Mouse (Mus musculus): ENCODE measurements around the gene Spdef.

Gene Spdef

DNA sequence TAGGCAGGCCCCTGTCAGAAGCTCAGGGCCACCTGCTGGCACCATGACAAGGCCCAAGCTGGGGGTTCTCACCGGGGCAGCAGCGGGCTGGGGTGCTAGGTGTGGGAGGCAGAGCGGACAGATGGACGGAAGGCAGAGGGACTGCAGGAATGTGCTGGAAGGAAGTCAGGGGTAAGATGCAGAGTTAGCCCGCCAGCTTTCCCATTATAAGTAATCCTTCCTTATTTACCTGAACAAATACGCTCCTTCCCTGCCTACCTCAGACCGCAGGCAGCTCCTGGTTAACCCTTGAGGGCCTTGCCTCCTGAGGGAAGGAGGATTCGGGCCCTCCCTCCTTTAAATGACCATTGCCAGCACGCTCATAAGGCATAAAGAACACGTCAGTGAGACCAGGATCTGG, at the start of gene Spdef:
Gene Spdef (minus strand): TSS at position 186 of the 400 bp plus-strand sequence.
- ChIA-PET CTCF (interaction anchor here (0.7 to 1.5 kb wide), 6 partner anchors 9 to 642 kb away, joined by 3 to 5 read pairs (median 4); no protein-coding TSS in a partner anchor), POLR2A (interaction anchor here in 3 of 4 experiments (0.7 to 2.1 kb wide), 6 partner anchors 9 to 20 kb away, joined by 3 to 8 read pairs (median 5); no protein-coding TSS in a partner anchor)

DNA sequence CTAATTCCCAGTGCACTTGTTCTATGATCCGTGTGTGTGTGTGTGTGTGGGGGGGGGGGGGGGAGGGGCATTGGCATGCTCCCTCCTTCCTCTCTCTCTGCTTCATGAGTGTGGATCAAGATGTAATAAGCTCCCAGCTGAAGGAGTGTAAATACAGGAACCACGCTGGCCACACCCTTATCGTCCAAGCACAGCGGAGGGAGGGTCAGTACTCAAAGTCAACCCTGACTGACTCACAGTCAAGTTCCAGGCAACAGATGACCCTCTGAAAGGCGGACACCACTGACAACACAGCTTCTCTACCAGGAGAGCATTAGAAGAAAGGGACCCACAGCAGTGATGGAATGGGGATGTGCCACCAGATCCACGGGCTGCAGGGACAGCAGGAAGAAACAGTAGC, 49.1 kb upstream of the Spdef start:
- POLR2A ChIA-PET, result interaction anchor here in 2 of 4 experiments (0.8 to 4.2 kb wide), 7 partner anchors 9 to 143 kb away, joined by 3 to 19 read pairs (median 3); partner anchors contain the start of genes Pacsin1 (in 1 of the 2) and RPS10-NUDT3 (in 1 of the 2)
- CTCF ChIA-PET, result interaction anchor here in 3 of 4 experiments (0.6 to 5.3 kb wide), 6 partner anchors 8 to 77 kb away, joined by 3 to 22 read pairs (median 8); no protein-coding TSS in a partner anchor

DNA sequence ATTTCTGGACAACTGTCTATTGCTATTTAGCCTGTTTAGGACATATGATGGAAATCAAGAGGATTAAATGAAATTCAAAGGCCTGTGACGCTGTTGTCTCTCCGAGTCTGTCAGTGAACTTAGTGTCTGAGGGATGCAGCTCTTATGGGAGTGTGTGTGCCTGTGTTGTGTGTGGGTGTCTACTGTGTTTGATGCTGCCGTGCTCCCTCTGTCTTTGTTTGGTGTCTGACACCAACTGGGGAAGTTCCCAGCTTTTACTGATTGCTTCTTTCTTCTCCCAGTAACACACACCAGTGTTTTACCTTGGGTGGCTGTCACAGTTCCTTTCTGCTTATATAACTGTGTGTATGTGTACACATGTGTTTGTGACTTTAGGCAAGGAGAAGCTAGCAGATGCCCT, 45.4 kb upstream of the Spdef start:
- CTCF ChIA-PET, result interaction anchor here in 2 of 4 experiments (1.1 to 1.9 kb wide), 4 partner anchors 9 to 30 kb away, joined by 3 to 6 read pairs (median 4); no protein-coding TSS in a partner anchor
- POLR2A ChIA-PET, result interaction anchor here in 2 of 4 experiments (1.1 to 3.2 kb wide), 3 partner anchors 13 to 24 kb away, joined by 3 to 7 read pairs (median 5); no protein-coding TSS in a partner anchor

DNA sequence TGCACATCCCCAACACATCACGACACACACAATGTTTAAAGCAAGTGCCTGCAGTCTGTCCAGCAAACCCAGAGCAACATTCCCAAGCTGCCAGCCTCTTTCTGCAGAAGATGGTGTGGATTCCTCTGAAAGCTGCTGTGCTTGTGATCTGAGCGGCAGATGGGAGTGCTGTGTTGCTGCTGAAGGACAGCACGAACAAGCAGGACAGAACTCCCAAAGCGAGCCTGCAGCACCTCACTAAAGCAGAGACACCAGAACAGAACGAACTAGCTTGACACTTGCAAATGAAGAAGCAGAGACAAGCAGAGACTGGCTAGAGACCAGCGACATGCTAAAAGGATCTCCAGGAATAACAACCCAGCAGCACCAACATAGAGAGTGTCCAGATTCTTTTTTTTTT, 42.9 kb upstream of the Spdef start:
- ChIA-PET POLR2A (interaction anchor here in 2 of 4 experiments (0.6 to 4.8 kb wide), 5 partner anchors 12 to 223 kb away, joined by 3 to 25 read pairs (median 3); no protein-coding TSS in a partner anchor), CTCF (interaction anchor here (0.7 to 1.7 kb wide), 10 partner anchors 8 to 407 kb away, joined by 3 to 6 read pairs (median 3); no protein-coding TSS in a partner anchor)

DNA sequence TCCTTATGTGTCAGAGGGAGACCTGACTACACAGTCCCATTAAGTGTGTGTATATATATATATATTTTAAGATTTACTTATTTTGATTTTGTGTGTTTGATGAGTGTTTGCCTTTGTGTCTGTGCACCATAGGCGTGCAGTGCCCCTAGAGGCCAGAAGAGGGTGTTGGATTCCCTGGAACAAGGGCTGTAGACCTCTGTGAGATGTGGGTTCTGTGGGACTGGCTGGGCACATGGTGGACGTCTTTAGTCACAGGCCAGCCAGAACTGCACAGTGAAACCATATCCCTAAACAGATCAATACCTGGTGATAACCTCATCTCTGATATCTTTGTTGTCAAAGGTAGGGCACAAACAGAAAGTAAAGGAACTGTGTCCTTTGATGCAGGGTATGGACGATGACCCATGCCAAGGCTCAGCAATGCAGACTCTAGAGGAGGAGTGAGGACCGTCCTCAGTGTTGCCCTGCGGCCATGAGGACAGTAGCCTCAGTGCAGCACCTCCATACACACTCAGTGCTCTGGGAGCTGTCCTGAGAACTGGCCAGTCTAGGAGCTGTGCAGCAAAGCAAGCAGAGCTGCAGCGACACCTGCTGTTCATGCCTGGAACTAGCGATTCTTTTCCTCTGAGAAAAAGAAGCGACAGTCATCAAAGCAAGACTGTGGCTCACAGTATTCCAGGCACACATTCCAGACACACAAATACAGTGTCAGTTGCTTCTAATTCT, 40.2 kb upstream of the Spdef start:
- POLR2A ChIA-PET, result interaction anchor here in 3 of 4 experiments (0.6 to 4.8 kb wide), 22 partner anchors 8 to 1578 kb away, joined by 3 to 25 read pairs (median 4); partner anchors contain the start of genes Hmga1 (in 1 of the 3), RPS10-NUDT3 (in 1 of the 3) and Rps10 (in 1 of the 3)
- CTCF ChIA-PET, result interaction anchor here (0.6 to 3.2 kb wide), 102 partner anchors 7 to 551 kb away, joined by 3 to 29 read pairs (median 4); partner anchors contain the start of gene Rps10 (in 1 of the 4)

DNA sequence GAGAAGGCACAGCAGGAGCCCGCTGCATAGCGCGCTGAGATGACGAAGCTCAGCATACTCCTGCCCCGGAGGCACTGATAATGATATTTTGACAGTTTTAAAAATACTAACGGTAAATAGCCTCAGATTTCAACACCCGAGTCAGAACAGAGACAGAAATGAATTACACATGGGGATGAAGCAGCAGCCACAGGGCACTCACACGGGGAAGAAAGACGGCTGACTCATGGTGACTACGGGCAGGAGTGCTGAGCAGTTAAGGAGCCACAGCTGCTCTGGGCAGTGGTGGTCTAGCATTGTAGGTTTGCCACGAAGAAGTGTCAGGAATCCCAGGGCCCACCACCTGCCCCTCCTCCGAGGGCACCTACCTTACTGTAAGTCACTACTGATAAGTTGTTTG, 38.8 kb upstream of the Spdef start:
- ChIA-PET CTCF (interaction anchor here (0.6 to 3.2 kb wide), 13 partner anchors 8 to 333 kb away, joined by 3 to 29 read pairs (median 6); partner anchors contain the start of gene Rps10 (in 1 of the 4)), POLR2A (interaction anchor here in 2 of 4 experiments (1.0 to 4.8 kb wide), 15 partner anchors 10 to 123 kb away, joined by 3 to 25 read pairs (median 4); no protein-coding TSS in a partner anchor)

DNA sequence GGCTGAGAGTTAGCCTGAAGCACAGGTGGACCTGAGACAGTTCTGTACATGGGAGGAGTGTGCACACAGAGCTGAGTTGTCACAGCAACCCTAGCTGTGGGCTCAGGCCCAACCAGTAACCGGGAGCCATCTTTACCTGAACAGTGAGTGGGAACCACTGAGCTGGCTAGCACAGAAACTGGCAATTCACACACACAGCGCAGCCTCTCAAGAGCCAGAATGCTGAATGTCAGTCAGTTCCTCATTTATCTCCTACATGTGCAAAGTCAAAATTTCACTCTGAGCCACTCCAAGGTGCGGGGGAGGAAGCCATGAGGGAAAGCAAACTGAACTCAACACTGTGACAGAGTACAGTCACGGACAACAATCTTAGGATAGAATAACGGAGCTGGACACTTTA, 38.4 kb upstream of the Spdef start:
- POLR2A ChIA-PET, result interaction anchor here in 2 of 4 experiments (0.7 to 4.8 kb wide), 14 partner anchors 10 to 123 kb away, joined by 3 to 25 read pairs (median 4); no protein-coding TSS in a partner anchor

DNA sequence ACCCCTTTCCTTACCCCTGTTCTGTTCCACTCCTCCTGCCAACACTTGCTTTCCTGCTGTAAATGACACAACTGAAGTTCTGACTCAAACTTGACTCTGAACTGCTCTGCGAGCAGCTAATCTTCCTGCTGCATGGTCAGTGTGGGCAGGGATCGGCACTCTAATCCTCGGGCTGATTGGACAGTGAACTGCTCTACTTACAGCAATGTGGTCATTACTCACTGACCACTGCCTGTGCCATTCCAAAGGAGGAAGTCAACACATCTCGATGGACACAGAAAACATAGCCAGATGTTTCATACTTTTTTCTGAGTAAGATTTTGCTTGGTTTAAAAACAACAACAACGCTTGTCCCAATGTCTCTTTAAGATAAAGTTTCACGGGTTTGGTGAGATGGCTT, 36.3 kb upstream of the Spdef start:
- ChIA-PET POLR2A (interaction anchor here in 2 of 4 experiments (1.0 to 1.6 kb wide), 4 partner anchors 11 to 209 kb away, joined by 3 to 6 read pairs (median 3); partner anchors contain the start of genes Hmga1 (in 1 of the 2) and RPS10-NUDT3 (in 1 of the 2)), CTCF (interaction anchor here (0.6 to 2.5 kb wide), 13 partner anchors 16 to 1850 kb away, joined by 3 to 8 read pairs (median 4); partner anchors contain the start of genes Gm28043 (in 1 of the 4) and RPS10-NUDT3 (in 1 of the 4))

More for the DNA sequence above, 38.4 kb upstream of the Spdef start:
- CTCF ChIA-PET, result interaction anchor here in 2 of 4 experiments (0.6 to 3.2 kb wide), 7 partner anchors 16 to 148 kb away, joined by 3 to 29 read pairs (median 4); partner anchors contain the start of gene Rps10 (in 1 of the 2)

DNA sequence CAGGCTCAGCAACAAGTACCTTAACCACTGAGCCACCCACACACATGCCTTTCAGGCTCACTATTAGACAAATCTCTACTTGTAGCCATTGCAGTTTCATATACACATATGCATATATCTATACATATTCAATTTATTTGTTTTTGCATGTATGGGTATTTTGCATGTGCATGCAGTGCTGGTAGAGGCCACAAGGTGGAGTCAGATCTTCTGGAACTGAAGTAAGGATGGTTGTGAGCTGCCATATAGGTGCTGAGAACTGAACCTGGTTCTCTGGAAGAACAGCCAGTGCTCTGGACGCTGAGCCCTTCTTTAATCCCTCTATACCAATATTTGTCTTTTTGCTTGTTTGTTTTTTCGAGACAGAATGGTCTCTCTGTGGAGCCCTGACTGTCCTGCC, 35.7 kb upstream of the Spdef start:
- ChIA-PET POLR2A (interaction anchor here in 3 of 4 experiments (0.6 to 1.6 kb wide), 5 partner anchors 11 to 1314 kb away, joined by 3 to 6 read pairs (median 3); partner anchors contain the start of genes Hmga1 (in 1 of the 3) and RPS10-NUDT3 (in 1 of the 3)), CTCF (interaction anchor here in 3 of 4 experiments (0.6 to 2.5 kb wide), 13 partner anchors 15 to 1850 kb away, joined by 3 to 8 read pairs (median 4); partner anchors contain the start of genes Gm28043 (in 1 of the 3) and RPS10-NUDT3 (in 1 of the 3))

DNA sequence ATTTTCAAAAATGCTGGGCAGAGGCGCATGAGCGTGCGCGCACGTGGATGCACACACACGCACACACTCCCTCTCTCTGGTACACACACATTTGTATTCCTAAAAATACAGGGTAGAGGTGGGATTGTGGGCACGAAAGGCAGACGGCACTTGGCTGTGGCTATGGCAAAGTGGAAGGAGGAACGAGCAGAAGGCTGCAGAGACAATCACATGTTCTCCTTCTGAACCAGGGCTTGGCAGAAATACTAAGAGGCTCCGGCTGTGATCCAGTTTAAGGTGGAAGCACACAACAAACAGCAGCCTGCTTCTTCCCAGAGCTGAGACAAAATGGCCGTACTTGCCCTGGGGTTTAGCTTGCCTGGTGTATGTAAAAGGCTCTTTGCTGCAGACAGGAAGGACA, 34.1 kb upstream of the Spdef start:
- CTCF ChIA-PET, result interaction anchor here in 3 of 4 experiments (1.0 to 3.0 kb wide), 16 partner anchors 13 to 298 kb away, joined by 3 to 22 read pairs (median 5); partner anchors contain the start of gene Spdef (in 1 of the 3)
- POLR2A ChIA-PET, result interaction anchor here in 2 of 4 experiments (0.7 to 1.6 kb wide), 5 partner anchors 22 to 206 kb away, joined by 3 to 6 read pairs (median 3); partner anchors contain the start of genes Hmga1 (in 1 of the 2) and RPS10-NUDT3 (in 1 of the 2)

DNA sequence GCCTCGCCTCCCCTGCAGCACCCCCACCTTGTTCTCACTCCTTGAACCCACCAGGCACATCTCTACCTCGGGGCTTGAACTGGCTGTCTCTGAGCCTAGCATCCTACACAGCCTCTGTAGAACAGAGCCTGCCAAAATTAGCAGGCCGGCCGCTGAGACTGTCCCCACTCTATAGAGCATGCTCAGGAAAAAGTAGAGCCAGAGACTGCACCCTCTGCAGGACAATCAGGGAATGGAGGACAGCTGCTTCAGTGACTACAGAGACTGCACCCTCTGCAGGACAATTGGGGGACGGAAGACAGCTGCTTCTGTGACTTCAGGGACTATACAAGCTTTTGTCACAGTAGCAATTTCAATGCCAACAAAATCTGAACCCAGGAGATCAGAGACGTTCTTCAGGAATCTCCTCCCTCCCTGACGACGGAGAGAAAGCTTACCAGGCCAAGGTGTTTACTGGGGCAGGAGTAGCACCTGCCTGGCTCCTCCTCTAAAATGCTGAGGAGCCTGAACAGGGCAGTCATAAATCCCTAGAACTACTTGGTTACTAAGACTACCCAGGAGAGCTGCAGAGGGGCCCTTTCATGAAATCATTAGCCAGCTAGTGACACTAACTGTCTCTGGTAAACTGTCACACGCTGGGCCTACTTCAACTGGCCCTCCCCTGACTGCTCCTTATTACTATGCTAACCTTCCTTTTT, 33.0 kb upstream of the Spdef start:
- ChIA-PET POLR2A (interaction anchor here in 3 of 4 experiments (0.5 to 1.6 kb wide), 15 partner anchors 12 to 519 kb away, joined by 3 to 6 read pairs (median 3); no protein-coding TSS in a partner anchor), CTCF (interaction anchor here (0.5 to 3.0 kb wide), 100 partner anchors 8 to 743 kb away, joined by 3 to 22 read pairs (median 4); partner anchors contain the start of genes AI413582 (in 1 of the 4), Hmga1 (in 1 of the 4), Spdef (in 1 of the 4) and Tcp11 (in 1 of the 4))

DNA sequence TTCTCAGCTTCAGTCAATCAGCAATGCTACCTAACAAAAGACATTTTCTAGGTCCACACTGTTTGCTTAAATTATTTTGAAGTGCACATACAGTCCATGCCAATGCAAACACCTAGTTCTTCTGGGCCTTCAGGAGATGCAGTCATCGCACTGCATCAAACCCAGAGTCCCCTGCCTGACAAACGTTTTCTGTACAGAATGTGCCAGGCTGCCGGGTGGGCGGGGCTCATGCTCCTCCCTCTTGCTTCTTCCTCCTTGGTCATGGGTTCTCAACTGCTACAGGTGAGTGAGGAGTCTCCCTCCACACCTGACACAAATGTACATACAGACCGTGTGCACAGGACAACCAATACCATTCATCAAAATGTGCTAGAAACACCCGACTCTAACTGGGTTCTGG, 31.4 kb upstream of the Spdef start:
- ChIA-PET POLR2A (interaction anchor here in 1 of 4 experiments (0.9 to 1.3 kb wide), 4 partner anchors 9 to 59 kb away, joined by 3 to 6 read pairs (median 4); no protein-coding TSS in a partner anchor), CTCF (interaction anchor here (0.6 to 3.0 kb wide), 9 partner anchors 9 to 322 kb away, joined by 3 to 19 read pairs (median 3); no protein-coding TSS in a partner anchor)

DNA sequence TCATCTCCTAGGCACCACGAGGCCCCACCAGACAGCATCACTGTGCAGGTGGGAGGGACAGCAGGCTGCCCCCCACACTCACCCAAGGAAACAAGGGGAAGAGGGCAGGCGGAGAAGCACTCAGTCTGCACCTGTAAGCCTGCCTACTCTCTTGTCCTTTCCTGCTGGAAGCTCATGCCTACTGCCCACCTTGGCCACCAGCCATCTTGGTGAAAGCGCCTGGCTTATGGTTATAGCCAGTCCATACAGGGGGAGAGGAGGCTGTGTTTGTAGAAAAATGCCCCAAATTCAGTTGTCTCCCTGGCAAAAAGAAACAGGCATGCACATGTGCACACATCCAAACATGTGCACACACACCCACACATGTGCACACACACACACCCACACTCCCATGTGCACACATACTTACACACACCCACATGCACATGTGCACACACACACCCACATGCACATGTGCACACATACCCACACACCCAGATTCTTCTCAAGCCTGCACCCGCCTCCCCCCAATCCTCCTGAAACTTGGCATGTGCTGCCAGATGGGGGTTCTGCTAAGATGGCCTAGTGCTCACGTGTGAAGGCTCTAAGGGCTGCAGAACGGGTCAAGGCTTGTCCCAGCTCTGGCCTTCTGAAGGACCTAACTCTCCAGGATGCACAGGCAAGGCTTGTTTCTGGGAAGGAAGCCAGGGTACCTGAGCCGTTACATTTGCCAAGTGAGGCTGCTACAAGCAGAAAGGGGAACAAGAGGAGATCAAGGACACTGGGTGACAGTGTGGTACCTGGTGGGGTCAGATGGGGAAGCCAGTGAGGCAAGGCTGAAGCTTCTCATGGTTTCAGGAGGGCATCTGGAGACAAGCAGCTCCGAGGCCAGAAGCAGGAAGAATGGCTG, 22.8 kb upstream of the Spdef start:
- POLR2A ChIA-PET, result interaction anchor here in 1 of 4 experiments (0.6 kb wide), 1 partner anchor 536 kb away, joined by 4 read pairs; no protein-coding TSS in a partner anchor
- CTCF ChIA-PET, result interaction anchor here in 3 of 4 experiments (0.6 to 3.3 kb wide), 4 partner anchors 10 to 851 kb away, joined by 3 to 18 read pairs (median 7); no protein-coding TSS in a partner anchor

DNA sequence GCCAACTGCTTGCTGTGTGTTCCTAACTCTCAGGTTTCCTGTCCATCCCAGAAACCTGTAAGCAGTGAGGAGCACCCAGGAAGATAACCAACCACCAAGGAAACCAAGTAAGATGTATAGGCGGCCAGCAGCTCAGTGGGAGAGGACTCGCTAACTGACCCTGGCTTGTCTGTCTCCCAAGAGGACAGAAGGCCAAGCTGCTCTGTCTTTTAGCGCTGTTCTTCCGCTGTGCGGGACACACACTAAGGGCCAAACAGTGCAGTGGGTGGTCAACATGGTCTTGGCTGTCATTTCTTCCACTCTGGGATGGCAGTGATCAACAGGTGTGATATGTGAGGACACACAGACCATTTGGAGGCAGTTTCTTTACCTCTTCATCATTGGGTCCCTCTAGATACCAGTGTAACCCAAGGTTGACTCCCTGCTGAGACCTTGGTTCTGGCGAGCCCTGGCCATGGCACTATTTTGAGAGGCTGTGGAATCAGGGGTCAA, 21.7 kb upstream of the Spdef start:
- POLR2A ChIA-PET, result interaction anchor here in 3 of 4 experiments (0.6 to 1.5 kb wide), 5 partner anchors 19 to 537 kb away, joined by 3 to 4 read pairs (median 3); no protein-coding TSS in a partner anchor
- CTCF ChIA-PET, result interaction anchor here in 3 of 4 experiments (0.6 to 3.3 kb wide), 3 partner anchors 11 to 19 kb away, joined by 3 to 18 read pairs (median 11); no protein-coding TSS in a partner anchor

DNA sequence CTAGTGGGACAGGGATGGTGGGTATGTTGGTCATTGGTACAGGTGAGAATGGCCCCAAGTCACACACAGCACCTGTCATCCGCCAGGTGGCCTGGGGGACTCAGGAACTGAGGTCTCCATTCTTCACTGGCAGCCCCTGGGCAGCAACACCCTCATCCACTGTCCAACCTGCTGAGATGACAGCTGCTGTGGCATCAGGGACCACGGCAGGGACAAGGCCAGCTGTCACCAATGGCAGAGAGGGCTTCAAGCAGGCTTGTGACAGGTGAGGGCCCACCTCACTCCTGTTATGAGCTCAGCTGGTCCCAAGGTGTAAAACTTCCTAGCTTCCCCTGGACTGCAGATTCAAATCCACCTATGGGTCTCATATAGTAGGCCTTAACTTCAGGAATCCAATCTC, 19.4 kb upstream of the Spdef start:
- POLR2A ChIA-PET, result interaction anchor here in 1 of 4 experiments (0.5 to 1.1 kb wide), 4 partner anchors 18 to 168 kb away, joined by 3 to 5 read pairs (median 4); partner anchors contain the start of gene RPS10-NUDT3

More for the DNA sequence above, 19.4 kb upstream of the Spdef start:
- CTCF ChIA-PET, result interaction anchor here in 3 of 4 experiments (0.6 to 3.3 kb wide), 9 partner anchors 13 to 44 kb away, joined by 3 to 18 read pairs (median 5); no protein-coding TSS in a partner anchor
